Mouse (Mus musculus) myocyte (in vitro differentiated cells): ENCODE data around the gene Gna12.

ENCODE experiments used
- CEBPB ChIP-seq: IDR thresholded peaks from 2 replicates; pipeline ENCODE4 v1.6.1; 2011; ENCODE audit warnings: mild to moderate bottlenecking, moderate library complexity; ENCODE audit not compliant: poor library complexity, insufficient read depth, severe bottlenecking
- E2F4 ChIP-seq: IDR thresholded peaks from one replicate; pipeline ENCODE4 v1.6.1; 2011; ENCODE audit warnings: mild to moderate bottlenecking, control low read depth, moderate library complexity; ENCODE audit not compliant: insufficient read depth
- MAX ChIP-seq: IDR thresholded peaks from one replicate; pipeline ENCODE4 v1.6.1; 2011; ENCODE audit warnings: low read depth, mild to moderate bottlenecking, control low read depth
- MYOD1 ChIP-seq, 3 experiments: IDR thresholded peaks; one replicate each; pipeline ENCODE4 v1.6.1; 2011; ENCODE audit warnings: control low read depth in 2 of 3, low read depth in 2 of 3, mild to moderate bottlenecking in 2 of 3, moderate library complexity in 1 of 3; ENCODE audit not compliant: insufficient read length in 2 of 3, control insufficient read depth in 1 of 3
- MYOG ChIP-seq, 3 experiments: IDR thresholded peaks; one replicate each; pipeline ENCODE4 v1.6.1; 2011; ENCODE audit warnings: control low read depth in 2 of 3, low read depth in 2 of 3, mild to moderate bottlenecking in 2 of 3; ENCODE audit not compliant: insufficient read length in 2 of 3, control insufficient read depth in 1 of 3, insufficient read depth in 1 of 3
- POLR2A ChIP-seq: IDR thresholded peaks from one replicate; pipeline ENCODE4 v1.6.1; 2011; ENCODE audit warnings: low read depth, mild to moderate bottlenecking, control low read depth, moderate library complexity; ENCODE audit not compliant: insufficient read length
- POLR2AphosphoS2 ChIP-seq: IDR thresholded peaks from one replicate; pipeline ENCODE4 v1.6.1; 2011; ENCODE audit warnings: low read depth, control low read depth; ENCODE audit not compliant: insufficient read length
- REST ChIP-seq: IDR thresholded peaks from one replicate; pipeline ENCODE4 v1.6.1; 2011; ENCODE audit warnings: mild to moderate bottlenecking, control low read depth, moderate library complexity; ENCODE audit not compliant: insufficient read depth, insufficient read length
- SRF ChIP-seq: IDR thresholded peaks from one replicate; pipeline ENCODE4 v1.6.1; 2011; ENCODE audit warnings: low read depth; ENCODE audit not compliant: control insufficient read depth, insufficient read length
- TCF12 ChIP-seq: IDR thresholded peaks from one replicate; pipeline ENCODE4 v1.6.1; 2011; ENCODE audit warnings: mild to moderate bottlenecking, control low read depth; ENCODE audit not compliant: poor library complexity, insufficient read depth, severe bottlenecking
- TCF3 ChIP-seq: IDR thresholded peaks from one replicate; pipeline ENCODE4 v1.6.1; 2011; ENCODE audit warnings: low read depth, control low read depth; ENCODE audit not compliant: insufficient read length
- USF1 ChIP-seq: IDR thresholded peaks from one replicate; pipeline ENCODE4 v1.6.1; 2011; ENCODE audit warnings: low read depth, mild to moderate bottlenecking, control low read depth, moderate library complexity

DNA sequence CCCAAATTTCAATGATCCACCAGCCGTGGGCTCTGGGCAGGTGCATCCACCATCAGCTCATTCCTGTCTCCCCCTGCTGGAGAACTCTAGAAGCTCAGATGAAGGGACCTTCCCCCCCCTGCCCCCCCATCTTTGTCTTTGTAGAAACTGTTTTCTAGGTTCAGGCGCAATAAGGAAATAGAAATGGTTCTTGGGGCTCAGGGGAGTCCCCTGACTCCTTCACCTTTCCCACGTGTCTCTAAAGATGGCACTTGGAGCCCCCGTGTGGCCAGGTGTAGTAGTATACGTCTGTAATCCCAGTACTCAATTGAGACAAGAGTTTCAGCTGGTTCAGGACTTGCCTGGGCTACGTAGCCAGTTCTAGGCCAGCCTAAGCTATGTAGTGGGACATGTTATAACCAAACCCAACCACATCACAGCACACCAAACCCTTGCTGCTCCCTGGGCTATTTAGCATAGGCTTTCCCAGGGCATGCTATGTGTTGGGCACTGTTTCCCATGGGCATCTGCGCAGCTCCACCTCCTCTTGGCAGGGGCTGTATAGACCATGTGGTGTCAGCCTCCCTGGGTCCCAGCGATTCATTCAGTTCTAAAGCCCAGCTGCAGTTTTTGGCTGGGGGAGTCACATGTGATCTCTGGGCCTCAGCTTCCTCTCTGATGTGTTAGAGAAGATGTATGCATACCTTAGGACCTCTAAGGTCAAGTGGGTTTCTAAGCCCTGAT lies 27.4 kb upstream of the Gna12 start:
- TF ChIP-seq TCF12: no peak
- TF ChIP-seq POLR2A: no peak
- TF ChIP-seq MAX: no peak
- TF ChIP-seq CEBPB: no peak
- TF ChIP-seq SRF: no peak
- TF ChIP-seq E2F4: no peak
- TF ChIP-seq POLR2AphosphoS2: no peak
- no peak for TF ChIP-seq USF1
- TF ChIP-seq REST: no peak
- TF ChIP-seq TCF3: no peak
- TF ChIP-seq MYOD1 (IDR thresholded peaks at IDR 0.05; ENCODE audit: control insufficient read depth in 1 of 3, insufficient read length in 2 of 3, low read depth in 2 of 3): no peak
- TF ChIP-seq MYOG (IDR thresholded peaks at IDR 0.05; ENCODE audit: control insufficient read depth in 1 of 3, insufficient read depth in 1 of 3, insufficient read length in 2 of 3, low read depth in 2 of 3): no peak
